Mouse (Mus musculus) limb, embryonic 12.5 days (tissue): ENCODE measurements at regions not wholly inside any gene's neighbourhood (a gene's known extent, or its start where the extent isn't known, plus 50 kb on each side); places are given as distances from the start of the nearest gene placed in this dataset.

Experiments
- ATAC-seq: fragments of 200-750 bp; cut with Nextera tagmentation; 2 replicates; pipeline ENCODE4 v1.8.0; 2017; ENCODE audit warnings: low read depth, moderate TSS enrichment; ENCODE audit not compliant: insufficient number of reproducible peaks, insufficient read depth, low FRiP score, low TSS enrichment
- H3K27ac ChIP-seq: fragments of 300-500 bp; sonication (generic); 2 replicates; pipeline ENCODE4 v1.5.1; 2016; ENCODE audit warnings: mild to moderate bottlenecking, moderate library complexity
- H3K27me3 ChIP-seq: fragments of 300-500 bp; sonication (generic); 2 replicates; pipeline ENCODE4 v1.6.1; 2016; ENCODE audit warnings: mild to moderate bottlenecking, moderate library complexity
- H3K36me3 ChIP-seq: fragments of 300-500 bp; sonication (generic); 2 replicates; pipeline ENCODE4 v1.6.1; 2016; ENCODE audit warnings: mild to moderate bottlenecking, moderate library complexity
- H3K4me1 ChIP-seq: fragments of 300-500 bp; sonication (generic); replicated peaks from 2 replicates; pipeline ENCODE4 v1.6.1; 2016
- H3K4me2 ChIP-seq: fragments of 300-500 bp; sonication (generic); 2 replicates; pipeline ENCODE4 v1.6.1; 2016; ENCODE audit warnings: mild to moderate bottlenecking, moderate library complexity
- H3K4me3 ChIP-seq: fragments of 300-500 bp; sonication (generic); replicated peaks from 2 replicates; pipeline ENCODE4 v1.5.1; 2016; ENCODE audit warnings: mild to moderate bottlenecking
- H3K9ac ChIP-seq: fragments of 300-500 bp; sonication (generic); replicated peaks from 2 replicates; pipeline ENCODE4 v1.6.1; 2016; ENCODE audit warnings: mild to moderate bottlenecking, moderate library complexity
- H3K9me3 ChIP-seq: fragments of 300-500 bp; sonication (generic); 2 replicates; pipeline ENCODE4 v1.6.1; 2016; ENCODE audit warnings: mild to moderate bottlenecking, moderate library complexity
- WGBS: fragments of 180-500 bp; shearing (Covaris S2); methylation state at CpG from one replicate; pipeline ENCODE4 v1.1.7; 2016; 5-methylcytosine and 5-hydroxymethylcytosine counted together

GRCm38 (mm10) chr5:91892338-91892737, 70.5 kb downstream of the Rchy1 start:
- H3K9ac ChIP-seq, result no peak overlapping the region
- no peaks in the 10 kb centered on the region for H3K4me1 ChIP-seq
- 91% methylated on average over 2 of the region's 2 CpGs for WGBS
- no peaks in the 10 kb centered on the region for H3K27me3 ChIP-seq
- H3K36me3 ChIP-seq, result no peaks in the 10 kb centered on the region
- no peaks in the 10 kb centered on the region for H3K9me3 ChIP-seq
- no peak overlapping the region for H3K4me3 ChIP-seq
- ATAC-seq, result no peak
- no peak overlapping the region for H3K4me2 ChIP-seq
- H3K27ac ChIP-seq, result no peak overlapping the region

- Histone ChIP-seq H3K36me3 (no peaks in the 10 kb centered on the region), H3K9ac (no peak overlapping the region), H3K27ac (no peak overlapping the region), H3K9me3 (peaks cover 6% of the 10 kb centered on the region; the same call in 1 of the 2 replicates), H3K27me3 (no peaks in the 10 kb centered on the region), H3K4me1 (no peaks in the 10 kb centered on the region), H3K4me2 (no peak overlapping the region), H3K4me3 (no peak overlapping the region)
- no peak for ATAC-seq
- WGBS, result 74% methylated on average over 1 of the region's 1 CpGs
Observed at GRCm38 (mm10) chr5:91881771-91882170, 81.1 kb downstream of the Rchy1 start.

- no peak for ATAC-seq
- Histone ChIP-seq H3K4me1 (no peaks in the 10 kb centered on the region; the same call in 1 of the 2 replicates), H3K27ac (no peak overlapping the region), H3K27me3 (no peaks in the 10 kb centered on the region), H3K9ac (no peak overlapping the region), H3K36me3 (no peaks in the 10 kb centered on the region), H3K4me2 (no peak overlapping the region), H3K9me3 (peaks cover 6% of the 10 kb centered on the region; the same call in 1 of the 2 replicates), H3K4me3 (no peak overlapping the region)
- WGBS, result 90% methylated on average over 3 of the region's 3 CpGs
Observed at GRCm38 (mm10) chr5:91880231-91880630, 82.6 kb downstream of the Rchy1 start.

GRCm38 (mm10) chr5:91878627-91879026, 84.2 kb downstream of the Rchy1 start:
- no peaks in the 10 kb centered on the region for H3K27me3 ChIP-seq
- no peak overlapping the region for H3K9ac ChIP-seq
- H3K4me3 ChIP-seq, result no peak overlapping the region
- peaks cover 4% of the 10 kb centered on the region; the same call in 1 of the 2 replicates for H3K4me1 ChIP-seq
- 85% methylated on average over 11 of the region's 11 CpGs for WGBS
- H3K4me2 ChIP-seq, result no peak overlapping the region
- peaks cover 6% of the 10 kb centered on the region; the same call in 1 of the 2 replicates for H3K9me3 ChIP-seq
- H3K36me3 ChIP-seq, result no peaks in the 10 kb centered on the region
- ATAC-seq, result no peak
- no peak overlapping the region for H3K27ac ChIP-seq

- Histone ChIP-seq H3K9me3 (no peaks in the 10 kb centered on the region), H3K27me3 (no peaks in the 10 kb centered on the region), H3K4me3 (no peak overlapping the region), H3K4me1 (peaks cover 4% of the 10 kb centered on the region; the same call in 1 of the 2 replicates), H3K36me3 (no peaks in the 10 kb centered on the region), H3K4me2 (no peak overlapping the region), H3K27ac (0 out of 2 replicates have a peak overlapping the region, but pooled peaks have one; percentile 36), H3K9ac (no peak overlapping the region)
- ATAC-seq, result no peak
- 77% methylated on average over 2 of the region's 2 CpGs for WGBS
Observed at GRCm38 (mm10) chr5:91876682-91877031, 86.2 kb downstream of the Rchy1 start.

- Histone ChIP-seq H3K36me3 (no peaks in the 10 kb centered on the region), H3K27me3 (no peaks in the 10 kb centered on the region), H3K4me2 (no peak overlapping the region), H3K9ac (no peak overlapping the region), H3K4me3 (no peak overlapping the region), H3K9me3 (no peaks in the 10 kb centered on the region), H3K27ac (0 out of 2 replicates have a peak overlapping the region, but pooled peaks have one; percentile 36), H3K4me1 (peaks cover 4% of the 10 kb centered on the region; the same call in 1 of the 2 replicates)
- ATAC-seq, result peak; percentile 64
- WGBS, result 64% methylated on average over 10 of the region's 10 CpGs
Observed at GRCm38 (mm10) chr5:91875875-91876681, 86.8 kb downstream of the Rchy1 start.

GRCm38 (mm10) chr5:91872816-91873215, 90.1 kb downstream of the Rchy1 start:
- Histone ChIP-seq H3K36me3 (no peaks in the 10 kb centered on the region), H3K4me2 (no peak overlapping the region), H3K9ac (no peak overlapping the region), H3K4me3 (no peak overlapping the region), H3K27ac (no peak overlapping the region), H3K9me3 (no peaks in the 10 kb centered on the region), H3K27me3 (no peaks in the 10 kb centered on the region), H3K4me1 (peaks cover 4% of the 10 kb centered on the region; the same call in 1 of the 2 replicates)
- WGBS, result 72% methylated on average over 1 of the region's 1 CpGs
- no peak for ATAC-seq

GRCm38 (mm10) chr5:91869791-91870190, 93.1 kb downstream of the Rchy1 start:
- Histone ChIP-seq H3K9me3 (no peaks in the 10 kb centered on the region), H3K27me3 (no peaks in the 10 kb centered on the region), H3K36me3 (no peaks in the 10 kb centered on the region), H3K9ac (no peak overlapping the region), H3K4me1 (peaks cover 2% of the 10 kb centered on the region; the same call in 1 of the 2 replicates), H3K4me3 (no peak overlapping the region), H3K4me2 (no peak overlapping the region), H3K27ac (no peak overlapping the region)
- WGBS, result 91% methylated on average over 6 of the region's 6 CpGs
- ATAC-seq, result no peak

- no peak overlapping the region for H3K27ac ChIP-seq
- WGBS, result 92% methylated on average over 3 of the region's 3 CpGs
- H3K4me1 ChIP-seq, result no peaks in the 10 kb centered on the region
- H3K9me3 ChIP-seq, result no peaks in the 10 kb centered on the region
- no peak overlapping the region for H3K9ac ChIP-seq
- no peak overlapping the region for H3K4me2 ChIP-seq
- H3K4me3 ChIP-seq, result no peak overlapping the region
- ATAC-seq, result no peak
- no peaks in the 10 kb centered on the region for H3K36me3 ChIP-seq
- H3K27me3 ChIP-seq, result no peaks in the 10 kb centered on the region
Observed at GRCm38 (mm10) chr5:91866184-91866583, 96.7 kb downstream of the Rchy1 start.

- Histone ChIP-seq H3K4me2 (no peak overlapping the region), H3K4me1 (no peaks in the 10 kb centered on the region), H3K9me3 (no peaks in the 10 kb centered on the region), H3K4me3 (no peak overlapping the region), H3K27ac (no peak overlapping the region), H3K9ac (no peak overlapping the region), H3K27me3 (no peaks in the 10 kb centered on the region), H3K36me3 (no peaks in the 10 kb centered on the region)
- ATAC-seq, result no peak
- 82% methylated on average over 3 of the region's 3 CpGs for WGBS
Observed at GRCm38 (mm10) chr5:91865365-91865764, 97.5 kb downstream of the Rchy1 start.

- no peaks in the 10 kb centered on the region for H3K4me1 ChIP-seq
- H3K4me3 ChIP-seq, result no peak overlapping the region
- H3K9ac ChIP-seq, result no peak overlapping the region
- no peak overlapping the region for H3K27ac ChIP-seq
- no peak overlapping the region for H3K4me2 ChIP-seq
- no peaks in the 10 kb centered on the region for H3K36me3 ChIP-seq
- 98% methylated on average over 3 of the region's 3 CpGs for WGBS
- no peaks in the 10 kb centered on the region for H3K27me3 ChIP-seq
- ATAC-seq, result no peak
- H3K9me3 ChIP-seq, result no peaks in the 10 kb centered on the region
Observed at GRCm38 (mm10) chr5:91862843-91863242, 100.0 kb downstream of the Rchy1 start.

- no peaks in the 10 kb centered on the region for H3K9me3 ChIP-seq
- no peak overlapping the region for H3K27ac ChIP-seq
- H3K4me3 ChIP-seq, result no peak overlapping the region
- no peaks in the 10 kb centered on the region for H3K36me3 ChIP-seq
- no peaks in the 10 kb centered on the region for H3K4me1 ChIP-seq
- no peak for ATAC-seq
- H3K4me2 ChIP-seq, result no peak overlapping the region
- no peaks in the 10 kb centered on the region for H3K27me3 ChIP-seq
- WGBS, result 86% methylated on average over 3 of the region's 3 CpGs
- H3K9ac ChIP-seq, result no peak overlapping the region
Observed at GRCm38 (mm10) chr5:91862243-91862642, 100.6 kb downstream of the Rchy1 start.
